Mouse (Mus musculus) limb, embryonic 14.5 days (tissue): ENCODE measurements around the gene AI597479. TPM values are rescaled to one million over a fixed set of nuclear protein-coding genes. Genes with fewer than 3 reads are reported as not detected.

ENCODE experiments used
- ATAC-seq: fragments of 200-750 bp; cut with Nextera tagmentation; 2 replicates; pipeline ENCODE4 v1.8.0; 2017; ENCODE audit warnings: low read depth, moderate number of reproducible peaks, moderate TSS enrichment; ENCODE audit not compliant: low FRiP score
- DNase-seq: peaks from one replicate; pipeline ENCODE4 v3.0.0-alpha.2; 2015; ENCODE audit warnings: low spot score
- H3K27ac ChIP-seq: fragments of 300-500 bp; sonication (generic); replicated peaks from 2 replicates; pipeline ENCODE4 v1.5.1; 2014; ENCODE audit warnings: low read depth, mild to moderate bottlenecking, low read length, moderate library complexity, mixed read lengths
- H3K27me3 ChIP-seq: fragments of 300-500 bp; sonication (generic); 2 replicates; pipeline ENCODE4 v1.6.1; 2014; ENCODE audit warnings: low read length, mixed read lengths; ENCODE audit not compliant: control insufficient read depth, insufficient read depth
- H3K36me3 ChIP-seq: fragments of 300-500 bp; sonication (generic); 2 replicates; pipeline ENCODE4 v1.6.1; 2014; ENCODE audit warnings: mild to moderate bottlenecking, low read length, moderate library complexity, mixed read lengths; ENCODE audit not compliant: control insufficient read depth, insufficient read depth
- H3K4me1 ChIP-seq: fragments of 300-500 bp; sonication (generic); 2 replicates; pipeline ENCODE4 v1.6.1; 2014; ENCODE audit warnings: antibody characterized with exemption, low read length, mixed read lengths; ENCODE audit not compliant: control insufficient read depth, insufficient read depth
- H3K4me2 ChIP-seq: fragments of 300-500 bp; sonication (generic); replicated peaks from 2 replicates; pipeline ENCODE4 v1.6.1; 2014; ENCODE audit warnings: low read depth, mild to moderate bottlenecking, low read length, moderate library complexity; ENCODE audit not compliant: severe bottlenecking
- H3K4me3 ChIP-seq: fragments of 300-500 bp; sonication (generic); replicated peaks from 2 replicates; pipeline ENCODE4 v1.5.1; 2014; ENCODE audit warnings: low read length
- H3K9ac ChIP-seq: fragments of 300-500 bp; sonication (generic); 2 replicates; pipeline ENCODE4 v1.6.1; 2014; ENCODE audit warnings: mild to moderate bottlenecking, low read depth, low read length, moderate library complexity; ENCODE audit not compliant: severe bottlenecking
- H3K9me3 ChIP-seq: fragments of 300-500 bp; sonication (generic); 2 replicates; pipeline ENCODE4 v1.6.1; 2016; ENCODE audit warnings: low read length; ENCODE audit not compliant: control insufficient read depth
- POLR2A ChIP-seq: fragments of 200-500 bp; IDR thresholded peaks from 2 replicates; pipeline ENCODE4 v1.8.0; 2012; ENCODE audit warnings: inconsistent platforms, mild to moderate bottlenecking, moderate library complexity, borderline replicate concordance; ENCODE audit not compliant: insufficient read depth, insufficient read length; ENCODE audit errors: extremely low read depth
- WGBS: fragments of 180-500 bp; shearing (Covaris S2); extraction: QIAGEN DNeasy Blood & Tissue Kit; methylation state at CpG from one replicate; pipeline ENCODE4 v1.1.7; 2014; 5-methylcytosine and 5-hydroxymethylcytosine counted together
- polyA plus RNA-seq, 2 experiments: library from polyadenylated mRNA; depleted of rRNA in 1 of 2; stranded (reverse) in 1 of 2; unstranded in 1 of 2; fragments of >200 nt; fragmentation: Nextera tagmentation in 1 of 2; extraction: Ambion mirVana in 1 of 2; gene quantifications; 2 replicates each; pipeline versions ENCODE4 v1.2.1 to v1.2.3; 2012 to 2014

Gene AI597479
- polyA plus RNA-seq, 2 experiments: 22.2 to 25.9 TPM

- no peak for TF ChIP-seq POLR2A
- H3K4me3 ChIP-seq: no peak overlapping the region
- H3K36me3 ChIP-seq: peaks cover 70% of the 10 kb centered on the region
- no peaks in the 10 kb centered on the region for H3K9me3 ChIP-seq
- ATAC-seq (no peak), DNase-seq (no peak)
- H3K9ac ChIP-seq: no peak overlapping the region
- H3K4me1 ChIP-seq: no peaks in the 10 kb centered on the region
- no peak overlapping the region for H3K27ac ChIP-seq
- H3K27me3 ChIP-seq: no peaks in the 10 kb centered on the region
- H3K4me2 ChIP-seq: no peak overlapping the region
- WGBS: 53% methylated on average over 4 of the region's 4 CpGs
Measured at GRCm38 (mm10) chr1:43110556-43110955, 12.0 kb downstream of the AI597479 start.

DNA sequence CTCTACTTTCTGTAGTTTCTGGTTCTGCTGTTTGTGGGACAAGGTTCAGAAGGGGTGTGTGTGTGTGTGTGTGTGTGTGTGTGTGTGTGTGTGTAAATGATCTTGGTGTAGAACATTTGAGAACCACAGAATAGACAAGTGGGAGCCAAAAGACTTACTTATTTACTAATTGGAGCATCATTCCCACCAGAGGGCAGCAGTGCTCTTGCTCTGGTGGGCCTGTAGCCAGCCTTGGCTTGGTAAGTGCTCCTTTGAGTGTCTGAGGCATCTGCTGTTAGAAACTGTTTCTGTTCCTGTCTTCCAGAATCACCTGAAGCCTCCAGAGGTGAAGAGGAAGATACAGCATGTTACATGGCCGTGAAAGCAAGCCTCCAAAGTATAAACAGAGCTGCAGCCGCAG is 14.4 kb downstream of the AI597479 start:
- no peaks in the 10 kb centered on the region for H3K4me1 ChIP-seq
- peaks cover 75% of the 10 kb centered on the region for H3K36me3 ChIP-seq
- peak; percentile 72 for DNase-seq
- H3K27me3 ChIP-seq: no peaks in the 10 kb centered on the region
- no peak overlapping the region for H3K4me3 ChIP-seq
- no peaks in the 10 kb centered on the region for H3K9me3 ChIP-seq
- ATAC-seq: no peak
- no peak overlapping the region for H3K27ac ChIP-seq
- 87% methylated on average over 2 of the region's 2 CpGs for WGBS
- H3K9ac ChIP-seq: no peak overlapping the region
- H3K4me2 ChIP-seq: no peak overlapping the region
- no peak for TF ChIP-seq POLR2A

DNA sequence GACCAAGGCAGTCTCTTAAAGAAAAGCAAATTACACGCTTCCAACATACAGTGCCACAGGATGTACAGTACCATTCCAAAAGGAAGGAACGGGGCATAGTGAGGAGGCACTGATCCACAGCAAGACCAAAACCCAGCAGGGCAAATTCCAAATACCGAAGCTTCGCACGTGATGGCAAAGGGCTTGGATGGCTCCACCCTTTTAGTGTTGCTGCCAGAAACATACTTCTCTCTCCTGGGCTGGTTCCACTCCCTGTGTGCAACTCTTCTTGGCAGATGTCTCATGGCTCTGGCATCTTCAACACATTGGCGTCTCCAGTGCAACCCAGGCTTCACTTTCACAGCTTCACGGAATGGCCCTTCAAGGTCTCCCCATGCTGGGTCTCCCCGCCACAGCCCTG is 18.9 kb downstream of the AI597479 start:
- H3K9ac ChIP-seq: no peak overlapping the region
- no peak overlapping the region for H3K27ac ChIP-seq
- no peak overlapping the region for H3K4me3 ChIP-seq
- DNase-seq: no peak
- H3K27me3 ChIP-seq: no peaks in the 10 kb centered on the region
- WGBS: 97% methylated on average over 8 of the region's 8 CpGs
- H3K9me3 ChIP-seq: no peaks in the 10 kb centered on the region
- peaks cover 50% of the 10 kb centered on the region for H3K36me3 ChIP-seq
- TF ChIP-seq POLR2A: no peak
- H3K4me1 ChIP-seq: no peaks in the 10 kb centered on the region
- no peak for ATAC-seq
- H3K4me2 ChIP-seq: no peak overlapping the region

DNA sequence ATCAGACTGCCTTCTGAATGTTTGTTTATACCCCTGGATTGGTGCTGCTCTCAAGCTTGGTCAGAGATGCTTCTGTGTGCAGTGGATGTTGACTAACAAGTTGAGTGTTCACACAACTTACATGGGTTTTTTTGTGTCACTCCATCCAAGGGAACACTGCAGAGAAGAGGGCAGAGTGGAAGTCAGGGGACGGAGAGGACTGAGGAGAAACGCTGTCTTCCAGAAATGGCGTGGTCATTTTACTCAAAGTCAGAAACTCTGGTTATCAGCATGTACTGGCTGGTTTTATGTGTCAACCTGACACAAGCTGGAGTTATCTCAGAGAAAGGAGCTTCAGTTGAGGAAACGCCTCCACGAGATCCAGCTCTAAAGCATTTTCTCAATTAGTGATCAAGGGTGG is 22.4 kb downstream of the AI597479 start:
- Histone ChIP-seq H3K27me3 (no peaks in the 10 kb centered on the region), H3K36me3 (peaks cover 34% of the 10 kb centered on the region), H3K4me2 (no peak overlapping the region), H3K4me1 (no peaks in the 10 kb centered on the region), H3K9me3 (no peaks in the 10 kb centered on the region), H3K4me3 (no peak overlapping the region), H3K27ac (no peak overlapping the region), H3K9ac (no peak overlapping the region)
- DNase-seq (no peak), ATAC-seq (no peak)
- TF ChIP-seq POLR2A: no peak
- 98% methylated on average over 5 of the region's 5 CpGs for WGBS

DNA sequence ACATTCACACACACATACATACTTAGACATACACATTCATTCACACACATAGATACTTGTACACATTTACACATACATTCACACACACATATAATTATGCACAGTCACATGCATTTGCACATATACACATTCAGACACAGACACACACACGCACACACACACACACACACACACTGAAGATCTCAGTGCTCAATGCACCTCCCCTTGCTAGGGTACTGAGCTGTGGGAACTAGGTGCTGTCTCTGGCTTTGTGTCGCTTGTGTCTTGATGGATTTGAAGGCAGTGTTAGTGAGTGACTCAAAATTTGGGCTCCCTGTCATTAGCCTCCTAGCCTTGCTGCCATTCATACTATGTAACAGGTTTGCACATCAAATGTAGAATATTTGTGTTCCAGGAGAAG is 24.1 kb downstream of the AI597479 start:
- Histone ChIP-seq H3K4me2 (no peak overlapping the region), H3K36me3 (peaks cover 19% of the 10 kb centered on the region), H3K9ac (no peak overlapping the region), H3K4me3 (no peak overlapping the region), H3K9me3 (no peaks in the 10 kb centered on the region), H3K4me1 (no peaks in the 10 kb centered on the region), H3K27me3 (no peaks in the 10 kb centered on the region), H3K27ac (no peak overlapping the region)
- WGBS: 93% methylated on average over 2 of the region's 2 CpGs
- DNase-seq (no peak), ATAC-seq (no peak)
- no peak for TF ChIP-seq POLR2A

- no peak for DNase-seq
- Histone ChIP-seq H3K4me2 (no peak overlapping the region), H3K36me3 (peaks cover 14% of the 10 kb centered on the region), H3K9me3 (no peaks in the 10 kb centered on the region), H3K4me1 (no peaks in the 10 kb centered on the region), H3K27ac (no peak overlapping the region), H3K27me3 (no peaks in the 10 kb centered on the region), H3K4me3 (no peak overlapping the region), H3K9ac (no peak overlapping the region)
- TF ChIP-seq POLR2A: no peak
- 75% methylated on average over 4 of the region's 4 CpGs for WGBS
- ATAC-seq: no peak
Measured at GRCm38 (mm10) chr1:43124726-43125125, 26.2 kb downstream of the AI597479 start.
